Mouse (Mus musculus) liver, embryonic 15.5 days (tissue): ENCODE measurements around the gene Rae1. TPM values are rescaled to one million over a fixed set of nuclear protein-coding genes. Genes with fewer than 3 reads are reported as not detected.
A peak's percentile ranks its signal among the peaks of the same experiment; 100 is the strongest.

Source experiments
- ATAC-seq: fragments of 200-750 bp; cut with Nextera tagmentation; 2 replicates; pipeline ENCODE4 v1.8.0; 2017; ENCODE audit warnings: moderate number of reproducible peaks, mild to moderate bottlenecking, moderate library complexity; ENCODE audit not compliant: insufficient read depth
- H3K27ac ChIP-seq: fragments of 300-500 bp; sonication (generic); replicated peaks from 2 replicates; pipeline ENCODE4 v1.5.1; 2015; ENCODE audit warnings: mild to moderate bottlenecking, inconsistent platforms
- H3K27me3 ChIP-seq: fragments of 300-500 bp; sonication (generic); 2 replicates; pipeline ENCODE4 v1.6.1; 2015; ENCODE audit warnings: mild to moderate bottlenecking, inconsistent platforms
- H3K36me3 ChIP-seq: fragments of 300-500 bp; sonication (generic); replicated peaks from 2 replicates; pipeline ENCODE4 v1.6.1; 2015; ENCODE audit warnings: moderate library complexity, mild to moderate bottlenecking, inconsistent platforms
- H3K4me1 ChIP-seq: fragments of 300-500 bp; sonication (generic); replicated peaks from 2 replicates; pipeline ENCODE4 v1.6.1; 2015; ENCODE audit warnings: inconsistent platforms
- H3K4me2 ChIP-seq: fragments of 300-500 bp; sonication (generic); 2 replicates; pipeline ENCODE4 v1.6.1; 2015; ENCODE audit warnings: moderate library complexity, mild to moderate bottlenecking, inconsistent platforms
- H3K4me3 ChIP-seq: fragments of 300-500 bp; sonication (generic); replicated peaks from 2 replicates; pipeline ENCODE4 v1.5.1; 2015; ENCODE audit warnings: mild to moderate bottlenecking, inconsistent platforms
- H3K9ac ChIP-seq: fragments of 300-500 bp; sonication (generic); 2 replicates; pipeline ENCODE4 v1.6.1; 2015; ENCODE audit warnings: moderate library complexity, mild to moderate bottlenecking, inconsistent platforms
- H3K9me3 ChIP-seq: fragments of 300-500 bp; sonication (generic); replicated peaks from 2 replicates; pipeline ENCODE4 v1.6.1; 2016; ENCODE audit warnings: inconsistent platforms
- WGBS: fragments of 180-500 bp; shearing (Covaris S2); methylation state at CpG from one replicate; pipeline ENCODE4 v1.1.7; 2015; ENCODE audit warnings: mixed read lengths; ENCODE audit not compliant: insufficient replicate concordance; 5-methylcytosine and 5-hydroxymethylcytosine counted together
- polyA plus RNA-seq: library from polyadenylated mRNA; unstranded; fragments of >200 nt; fragmentation: Nextera tagmentation; extraction: Ambion mirVana; gene quantifications from 2 replicates; pipeline ENCODE4 v1.2.1, GENCODE M21; 2015

Rae1 gene
- polyA plus RNA-seq, 1 experiment from 2014 or later: 64.7 TPM

- no peak overlapping the region for H3K27ac ChIP-seq
- no peaks in the 10 kb centered on the region for H3K9me3 ChIP-seq
- peaks cover 33% of the 10 kb centered on the region for H3K4me1 ChIP-seq
- H3K4me2 ChIP-seq: no peak overlapping the region
- 53% methylated on average over 11 of the region's 11 CpGs for WGBS
- ATAC-seq: no peak
- H3K27me3 ChIP-seq: peaks cover 19% of the 10 kb centered on the region
- H3K36me3 ChIP-seq: peaks cover 13% of the 10 kb centered on the region
- no peak overlapping the region for H3K4me3 ChIP-seq
- H3K9ac ChIP-seq: no peak overlapping the region
Measured at GRCm38 (mm10) chr2:172997748-172998147, 2.2 kb upstream of the Rae1 start.

GRCm38 (mm10) chr2:172998478-172998877, 1.4 kb upstream of the Rae1 start:
- H3K9ac ChIP-seq: no peak overlapping the region
- H3K9me3 ChIP-seq: no peaks in the 10 kb centered on the region
- no peak overlapping the region for H3K27ac ChIP-seq
- no peak overlapping the region for H3K4me2 ChIP-seq
- peaks cover 19% of the 10 kb centered on the region for H3K27me3 ChIP-seq
- H3K4me3 ChIP-seq: no peak overlapping the region
- ATAC-seq: no peak
- H3K36me3 ChIP-seq: peaks cover 21% of the 10 kb centered on the region
- H3K4me1 ChIP-seq: peaks cover 37% of the 10 kb centered on the region
- 59% methylated on average over 7 of the region's 7 CpGs for WGBS

GRCm38 (mm10) chr2:173000285-173000652, 352 bp downstream of the Rae1 start:
- peak overlapping the region; percentile 83 for H3K4me3 ChIP-seq
- ATAC-seq: peak; percentile 95

GRCm38 (mm10) chr2:173000921-173001320, 1.0 kb downstream of the Rae1 start:
- H3K9ac ChIP-seq: peak overlapping the region; percentile 84
- 8% methylated on average over 8 of the region's 8 CpGs for WGBS
- H3K4me3 ChIP-seq: peak overlapping the region; percentile 83
- no peak for ATAC-seq
- peaks cover 45% of the 10 kb centered on the region for H3K36me3 ChIP-seq
- peak overlapping the region; percentile 85 for H3K4me2 ChIP-seq
- no peaks in the 10 kb centered on the region for H3K9me3 ChIP-seq
- peak overlapping the region; percentile 99 for H3K27ac ChIP-seq
- peaks cover 45% of the 10 kb centered on the region for H3K4me1 ChIP-seq
- peaks cover 19% of the 10 kb centered on the region for H3K27me3 ChIP-seq

More at GRCm38 (mm10) chr2:173000285-173000652, 352 bp downstream of the Rae1 start:
- Histone ChIP-seq H3K27me3 (peaks cover 19% of the 10 kb centered on the region), H3K36me3 (peaks cover 39% of the 10 kb centered on the region), H3K9me3 (no peaks in the 10 kb centered on the region), H3K4me2 (peak overlapping the region; percentile 85), H3K9ac (peak overlapping the region; percentile 84), H3K27ac (peak overlapping the region; percentile 99), H3K4me1 (peaks cover 41% of the 10 kb centered on the region)
- WGBS: 0% methylated on average over 42 of the region's 42 CpGs

GRCm38 (mm10) chr2:173003737-173004136, 3.8 kb downstream of the Rae1 start:
- Histone ChIP-seq H3K36me3 (peaks cover 73% of the 10 kb centered on the region), H3K4me2 (no peak overlapping the region), H3K27ac (no peak overlapping the region), H3K4me1 (peaks cover 40% of the 10 kb centered on the region), H3K9ac (no peak overlapping the region), H3K27me3 (no peaks in the 10 kb centered on the region), H3K9me3 (no peaks in the 10 kb centered on the region), H3K4me3 (no peak overlapping the region)
- ATAC-seq: no peak
- WGBS: 92% methylated on average over 8 of the region's 8 CpGs

GRCm38 (mm10) chr2:173010220-173010717, 10.4 kb downstream of the Rae1 start:
- 69% methylated on average over 3 of the region's 3 CpGs for WGBS
- no peak overlapping the region for H3K9ac ChIP-seq
- no peaks in the 10 kb centered on the region for H3K9me3 ChIP-seq
- no peak overlapping the region for H3K4me2 ChIP-seq
- no peak for ATAC-seq
- H3K36me3 ChIP-seq: peaks cover 100% of the 10 kb centered on the region
- 0 out of 2 replicates have a peak, but pooled peaks cover 4% of the 10 kb centered on the region for H3K4me1 ChIP-seq
- H3K27me3 ChIP-seq: no peaks in the 10 kb centered on the region
- H3K4me3 ChIP-seq: no peak overlapping the region
- H3K27ac ChIP-seq: no peak overlapping the region

- ATAC-seq: no peak
Measured at GRCm38 (mm10) chr2:173011440-173011839, 11.5 kb downstream of the Rae1 start.

GRCm38 (mm10) chr2:173014741-173015287, 14.9 kb downstream of the Rae1 start:
- peaks cover 27% of the 10 kb centered on the region for H3K4me1 ChIP-seq
- ATAC-seq: no peak
- H3K4me3 ChIP-seq: no peak overlapping the region
- H3K27me3 ChIP-seq: no peaks in the 10 kb centered on the region
- H3K9ac ChIP-seq: no peak overlapping the region
- H3K4me2 ChIP-seq: no peak overlapping the region
- peaks cover 68% of the 10 kb centered on the region for H3K36me3 ChIP-seq
- H3K27ac ChIP-seq: no peak overlapping the region
- 56% methylated on average over 7 of the region's 7 CpGs for WGBS
- no peaks in the 10 kb centered on the region for H3K9me3 ChIP-seq

More at GRCm38 (mm10) chr2:173011440-173011839, 11.5 kb downstream of the Rae1 start:
- H3K27ac ChIP-seq: no peak overlapping the region
- WGBS: 90% methylated on average over 8 of the region's 8 CpGs
- no peak overlapping the region for H3K4me3 ChIP-seq
- no peaks in the 10 kb centered on the region for H3K9me3 ChIP-seq
- peaks cover 100% of the 10 kb centered on the region for H3K36me3 ChIP-seq
- no peaks in the 10 kb centered on the region for H3K4me1 ChIP-seq
- no peak overlapping the region for H3K4me2 ChIP-seq
- no peaks in the 10 kb centered on the region for H3K27me3 ChIP-seq
- H3K9ac ChIP-seq: no peak overlapping the region

- Histone ChIP-seq H3K9ac (no peak overlapping the region), H3K4me2 (peak overlapping the region; percentile 93; the same call in 1 of the 2 replicates)
- no peak for ATAC-seq
Measured at GRCm38 (mm10) chr2:173017940-173018339, 18.0 kb downstream of the Rae1 start.

GRCm38 (mm10) chr2:173018618-173019017, 18.7 kb downstream of the Rae1 start:
- WGBS: 17% methylated on average over 8 of the region's 8 CpGs
- Histone ChIP-seq H3K4me2 (peak overlapping the region; percentile 93), H3K4me3 (peak overlapping the region; percentile 6; the same call in 1 of the 2 replicates), H3K36me3 (peaks cover 44% of the 10 kb centered on the region), H3K9me3 (no peaks in the 10 kb centered on the region), H3K27ac (peak overlapping the region; percentile 35), H3K9ac (peak overlapping the region; percentile 53; the same call in 1 of the 2 replicates), H3K4me1 (peaks cover 46% of the 10 kb centered on the region), H3K27me3 (no peaks in the 10 kb centered on the region)
- ATAC-seq: no peak

More at GRCm38 (mm10) chr2:173017940-173018339, 18.0 kb downstream of the Rae1 start:
- H3K4me1 ChIP-seq: peaks cover 45% of the 10 kb centered on the region
- H3K36me3 ChIP-seq: peaks cover 44% of the 10 kb centered on the region
- no peaks in the 10 kb centered on the region for H3K9me3 ChIP-seq
- peak overlapping the region; percentile 35 for H3K27ac ChIP-seq
- 7% methylated on average over 6 of the region's 6 CpGs for WGBS
- H3K27me3 ChIP-seq: no peaks in the 10 kb centered on the region
- H3K4me3 ChIP-seq: no peak overlapping the region

- Histone ChIP-seq H3K4me1 (peaks cover 53% of the 10 kb centered on the region), H3K9ac (peak overlapping the region; percentile 53), H3K9me3 (no peaks in the 10 kb centered on the region), H3K4me2 (peak overlapping the region; percentile 93), H3K27me3 (no peaks in the 10 kb centered on the region), H3K4me3 (peak overlapping the region; percentile 58), H3K36me3 (peaks cover 44% of the 10 kb centered on the region), H3K27ac (peak overlapping the region; percentile 35)
- ATAC-seq: no peak
- 9% methylated on average over 9 of the region's 9 CpGs for WGBS
Measured at GRCm38 (mm10) chr2:173019322-173019721, 19.4 kb downstream of the Rae1 start.
